Mouse (Mus musculus) cortical plate, adult 2 months (tissue): ENCODE results near the gene Fancd2.

Experiments
- CTCF ChIP-seq: fragments of 200-500 bp; IDR thresholded peaks from 2 replicates; pipeline ENCODE4 v1.5.1; 2011; ENCODE audit warnings: mild to moderate bottlenecking, control low read depth, low read length; ENCODE audit not compliant: insufficient read depth; ENCODE audit errors: extremely low read depth
- POLR2A ChIP-seq: fragments of 200-500 bp; IDR thresholded peaks from 2 replicates; pipeline ENCODE4 v1.6.1; 2011; ENCODE audit warnings: mild to moderate bottlenecking, low read length, control low read depth; ENCODE audit not compliant: insufficient read depth; ENCODE audit errors: extremely low read depth

- TF ChIP-seq POLR2A: no peak
- no peak for TF ChIP-seq CTCF
Observed at GRCm38 (mm10) chr6:113482477-113483099, 48.9 kb upstream of the Fancd2 start.
